Mouse (Mus musculus) kidney, adult 2 months (tissue): ENCODE results near the gene Fbxo3.

Source experiments
- CTCF ChIP-seq: fragments of 200-500 bp; conservative IDR thresholded peaks from 2 replicates; pipeline ENCODE4 v1.5.1; 2011; ENCODE audit warnings: low read depth, mild to moderate bottlenecking, control low read depth, low read length, moderate library complexity, mixed read lengths; ENCODE audit not compliant: insufficient read depth, insufficient read length
- POLR2A ChIP-seq: fragments of 200-500 bp; IDR thresholded peaks from one replicate; pipeline ENCODE4 v1.6.1; 2011; ENCODE audit warnings: low read depth, low read length, control low read depth

GRCm38 (mm10) chr2:104024656-104025055 is 2.9 kb upstream of the Fbxo3 start:
- TF ChIP-seq CTCF (no peak), POLR2A (no peak)
